Mouse (Mus musculus): Measurements from ENCODE around the gene Erich3.

Gene Erich3

DNA sequence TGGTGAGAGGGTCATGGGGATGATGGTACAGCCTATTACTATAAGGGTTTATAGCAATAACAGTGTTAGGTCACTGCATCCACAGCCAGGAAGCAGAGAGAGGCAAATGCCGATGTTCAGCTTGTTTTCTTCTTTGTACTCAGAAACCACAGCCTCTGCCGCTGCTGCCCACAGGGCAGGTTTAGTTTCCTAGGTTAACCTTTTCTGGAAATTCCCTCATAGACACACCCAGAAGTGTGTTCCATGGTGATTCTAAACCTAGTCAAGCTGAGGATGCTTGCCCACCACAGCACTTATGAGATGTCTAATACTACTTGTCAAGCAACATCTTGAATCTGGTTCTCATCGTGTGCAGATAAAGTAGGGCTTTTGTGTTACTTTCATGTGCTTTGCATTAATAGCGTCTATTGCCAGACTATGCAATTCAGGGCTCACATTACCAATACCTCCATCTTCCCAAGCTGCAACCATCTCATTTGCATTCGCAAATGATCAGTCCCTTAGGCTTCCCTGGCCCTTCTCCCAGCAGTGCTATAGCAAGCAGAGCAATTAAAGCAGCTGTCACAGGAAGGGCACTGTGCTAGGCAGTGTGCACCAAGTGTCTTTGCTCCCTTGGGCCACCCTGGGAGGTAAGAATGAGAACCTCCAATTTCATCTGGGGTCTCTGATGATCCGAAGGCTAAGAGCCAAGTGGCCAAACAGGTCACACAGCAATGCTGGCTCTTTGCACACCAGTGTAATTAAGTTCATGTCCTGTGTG is 115.4 kb downstream of the Erich3 start:
- no peak for DNase-seq (ENCODE audit: low spot score)

DNA sequence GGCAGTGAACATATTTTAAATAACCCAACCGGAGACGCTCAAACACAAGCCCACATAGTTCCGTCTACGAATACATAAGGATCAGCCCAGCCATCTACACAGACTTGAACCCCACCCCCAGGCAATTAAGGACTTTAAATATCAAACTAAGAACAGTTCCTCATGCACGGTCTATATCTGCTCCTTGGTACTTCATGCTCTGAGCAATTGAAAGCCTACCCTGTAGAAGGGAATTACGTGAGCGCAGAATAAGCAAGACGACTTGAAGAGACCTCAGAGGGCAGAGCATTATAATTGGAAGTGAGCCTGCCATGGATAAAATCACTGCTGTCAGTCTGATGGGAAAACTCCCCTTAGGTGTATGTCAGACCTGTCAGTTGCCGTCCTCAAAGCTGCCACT is 122.7 kb downstream of the Erich3 start:
- DNase-seq (ENCODE audit: low spot score) = no peak

DNA sequence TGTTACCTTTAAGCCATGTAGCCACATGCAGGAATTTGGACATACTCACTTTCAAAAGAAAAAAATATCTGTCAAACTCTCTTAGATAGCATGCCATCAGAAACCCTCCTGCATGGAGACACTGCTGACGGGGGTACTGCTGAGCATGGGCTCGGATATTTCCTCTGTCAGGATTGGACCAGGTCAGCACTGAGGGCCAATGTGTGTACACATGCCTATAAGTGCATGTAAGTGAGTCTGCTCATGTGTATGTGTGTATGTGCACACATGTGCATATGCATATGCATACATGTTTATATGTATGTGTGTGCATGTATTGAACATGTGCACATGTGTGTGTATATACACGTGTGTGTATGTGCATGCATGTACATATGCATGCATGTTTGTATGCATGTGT is 124.0 kb downstream of the Erich3 start:
- DNase-seq (ENCODE audit: low spot score) = no peak

- DNase-seq (ENCODE audit: low spot score) = no peak
Measured at GRCm38 (mm10) chr3:154793571-154793970, 129.9 kb downstream of the Erich3 start.

- DNase-seq (ENCODE audit: low spot score) = no peak
Measured at GRCm38 (mm10) chr3:154798806-154799205, 135.1 kb downstream of the Erich3 start.

DNA sequence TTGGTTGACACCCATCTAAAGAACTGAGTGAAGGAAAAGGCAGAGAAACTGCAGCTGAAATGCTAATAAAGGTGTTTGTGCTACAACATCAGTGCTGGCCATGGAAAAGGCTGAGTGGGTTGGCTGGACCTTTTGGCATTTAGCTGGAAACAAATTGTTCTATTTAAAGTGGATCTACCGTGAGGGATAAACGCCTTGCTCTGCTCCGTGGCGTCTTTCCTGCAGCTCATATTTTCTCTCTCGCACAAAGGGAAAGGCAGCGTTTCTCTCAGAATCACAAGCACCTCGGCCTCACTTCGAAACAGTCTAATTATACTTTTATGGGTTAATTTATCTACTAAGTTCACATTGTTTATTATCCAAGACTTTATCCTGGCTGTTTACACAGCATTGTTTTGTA is 136.8 kb downstream of the Erich3 start:
- no peak for DNase-seq (ENCODE audit: low spot score)

DNA sequence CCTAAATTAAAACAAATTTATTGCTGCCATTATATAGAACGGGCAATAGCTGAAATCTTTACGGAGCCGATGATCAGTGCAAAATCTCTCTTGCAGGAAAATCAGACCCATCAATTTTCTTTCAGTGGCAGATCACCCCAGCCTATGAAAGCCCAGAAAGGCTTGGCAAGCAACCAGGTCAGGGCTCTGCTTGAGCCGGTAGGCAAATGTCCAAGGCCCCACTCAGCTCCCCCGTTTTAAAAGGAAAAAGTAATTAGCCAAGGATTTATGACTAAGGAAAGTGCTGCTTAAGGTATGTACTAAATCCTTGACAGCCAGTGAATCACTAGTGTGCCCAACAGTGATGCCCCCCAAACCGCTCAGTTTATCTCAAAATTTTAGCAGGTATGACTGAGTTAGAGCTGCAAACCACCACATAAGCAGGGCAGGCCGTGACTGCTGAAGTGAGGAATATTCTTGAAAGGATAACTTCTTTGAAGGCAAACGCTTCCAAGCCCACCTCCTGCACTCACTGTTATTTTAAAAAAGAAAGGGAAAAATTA is 137.3 kb downstream of the Erich3 start:
- DNase-seq (ENCODE audit: low spot score) = peak; percentile 67

- DNase-seq (ENCODE audit: low spot score) = no peak
Measured at GRCm38 (mm10) chr3:154806626-154807025, 143.0 kb downstream of the Erich3 start.

- DNase-seq (ENCODE audit: low spot score) = peak; percentile 76
Measured at GRCm38 (mm10) chr3:154810273-154810870, 146.7 kb downstream of the Erich3 start.

DNA sequence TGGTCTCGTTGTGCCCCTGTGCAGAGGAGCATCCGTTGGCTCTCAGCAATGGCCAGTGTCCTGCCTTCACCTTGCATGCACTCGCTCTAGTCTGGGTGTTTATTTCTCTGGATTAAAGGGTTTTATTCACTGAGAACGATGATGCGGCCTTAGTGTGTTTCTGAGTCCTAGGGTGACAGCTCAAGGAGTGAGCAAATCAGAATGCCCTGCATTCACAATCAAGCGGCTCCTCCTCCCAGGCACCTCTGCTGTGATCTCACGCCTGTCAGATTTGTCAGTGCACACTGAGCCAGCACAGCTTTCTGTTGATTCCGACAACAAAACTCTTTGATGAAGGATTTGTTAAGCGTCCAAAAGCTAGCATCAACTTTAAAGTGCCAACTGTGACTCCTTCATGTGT is 147.6 kb downstream of the Erich3 start:
- DNase-seq (ENCODE audit: low spot score) = peak; percentile 33

DNA sequence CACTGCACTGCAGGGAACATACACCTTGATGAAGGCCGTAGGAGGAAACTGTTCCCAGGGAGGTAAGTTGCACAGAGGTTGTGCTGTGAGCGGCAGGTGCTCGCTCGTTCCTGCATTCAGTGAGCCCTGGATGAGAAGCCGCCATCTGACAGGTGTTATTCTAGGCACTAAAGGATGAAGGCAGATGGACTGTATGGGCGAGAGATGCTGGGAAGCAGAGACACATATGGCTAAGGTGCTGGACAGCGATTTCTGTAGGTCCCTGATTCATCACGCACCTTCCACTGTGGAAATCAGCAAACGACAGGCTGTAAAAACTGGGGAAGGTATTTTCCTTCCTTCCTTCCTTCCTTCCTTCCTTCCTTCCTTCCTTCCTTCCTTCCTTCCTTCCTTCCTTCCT is 148.2 kb downstream of the Erich3 start:
- no peak for DNase-seq (ENCODE audit: low spot score)

GRCm38 (mm10) chr3:154812893-154813292 is 149.2 kb downstream of the Erich3 start:
- DNase-seq (ENCODE audit: low spot score) = no peak

DNA sequence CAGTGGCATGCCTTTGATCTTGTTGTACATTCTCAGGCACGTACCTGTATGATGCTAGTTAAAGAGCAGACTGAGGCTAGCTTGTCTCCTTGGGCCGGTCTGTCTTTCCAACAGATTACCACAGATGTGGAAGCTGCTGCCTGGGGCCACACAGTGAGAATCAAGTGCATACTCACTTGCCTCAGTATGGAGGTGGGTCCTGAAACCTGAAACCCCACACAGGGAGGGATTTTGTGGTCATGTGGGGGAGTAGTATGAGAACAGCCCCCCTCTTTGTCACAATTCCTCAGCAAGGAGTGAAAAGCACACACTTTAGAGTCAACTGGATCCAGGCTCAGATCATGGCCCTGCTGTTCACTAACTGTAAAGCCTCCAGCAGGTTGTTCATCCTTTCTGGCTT is 151.9 kb downstream of the Erich3 start:
- DNase-seq (ENCODE audit: low spot score) = no peak

DNA sequence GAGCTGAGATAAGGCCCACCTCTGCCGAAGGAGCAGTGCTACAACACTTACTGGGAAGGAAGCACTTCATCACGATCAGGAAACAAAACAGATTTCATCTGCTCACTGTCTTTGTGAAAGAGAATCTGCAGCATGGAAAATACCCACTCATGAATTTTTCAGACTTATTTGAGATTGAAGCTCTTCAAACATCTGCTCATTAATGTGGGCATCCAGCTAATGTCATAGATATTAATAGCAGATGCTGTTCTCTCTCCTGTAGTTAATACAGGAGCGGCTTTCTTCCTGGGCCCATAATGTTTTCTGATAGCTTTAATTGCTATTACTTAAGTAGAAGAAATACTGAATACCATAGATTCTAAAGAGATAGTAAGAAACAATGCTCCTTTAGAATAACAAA is 152.6 kb downstream of the Erich3 start:
- DNase-seq (ENCODE audit: low spot score) = peak; percentile 12

DNA sequence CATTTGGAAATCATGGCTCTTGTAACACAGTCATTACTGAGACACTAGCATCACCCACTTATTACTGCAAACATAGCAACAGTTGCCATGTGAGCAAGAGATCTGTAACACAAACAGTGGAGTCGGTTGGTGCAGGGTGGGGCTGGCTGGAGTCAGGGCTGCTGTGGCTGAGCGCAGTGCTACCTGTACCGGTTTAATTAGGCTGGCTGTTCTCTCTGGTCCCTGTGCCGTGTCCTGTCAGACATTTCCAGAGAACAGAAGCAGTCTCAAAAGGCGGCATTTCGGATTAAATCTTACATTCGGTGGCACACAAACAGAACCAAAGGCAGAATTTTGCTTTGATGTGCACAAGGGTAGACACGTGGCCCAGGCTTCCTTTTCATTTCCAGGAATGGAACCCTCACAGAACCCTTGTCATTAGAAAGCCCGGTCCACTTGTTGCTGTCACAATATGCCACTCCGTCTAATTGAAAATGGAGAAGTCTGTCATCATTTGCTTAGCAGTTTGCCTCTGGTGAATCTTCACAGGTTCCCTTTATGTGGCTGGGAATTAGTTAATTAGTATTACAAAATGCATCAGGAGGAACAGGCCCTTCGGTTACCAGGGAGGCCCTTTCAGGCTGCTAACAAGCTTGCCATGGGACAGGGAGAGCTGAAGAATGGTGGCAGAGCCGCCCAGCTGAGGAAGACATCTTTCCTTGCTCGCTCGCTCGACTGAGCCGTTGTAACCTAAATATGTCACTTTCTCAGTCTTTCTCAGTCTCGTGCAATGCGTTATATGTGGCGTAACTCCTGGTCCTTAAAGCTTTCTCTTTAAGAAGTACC is 153.4 kb downstream of the Erich3 start:
- DNase-seq (ENCODE audit: low spot score) = peak; percentile 88

Data from MN1 (cell line).